Mouse (Mus musculus): ENCODE results near the gene 4933411K16Rik. TPM values are rescaled to one million over a fixed set of nuclear protein-coding genes. Genes with fewer than 3 reads are reported as not detected.

4933411K16Rik gene
- total RNA-seq, 2 experiments from 2014 or later: not detected

DNA sequence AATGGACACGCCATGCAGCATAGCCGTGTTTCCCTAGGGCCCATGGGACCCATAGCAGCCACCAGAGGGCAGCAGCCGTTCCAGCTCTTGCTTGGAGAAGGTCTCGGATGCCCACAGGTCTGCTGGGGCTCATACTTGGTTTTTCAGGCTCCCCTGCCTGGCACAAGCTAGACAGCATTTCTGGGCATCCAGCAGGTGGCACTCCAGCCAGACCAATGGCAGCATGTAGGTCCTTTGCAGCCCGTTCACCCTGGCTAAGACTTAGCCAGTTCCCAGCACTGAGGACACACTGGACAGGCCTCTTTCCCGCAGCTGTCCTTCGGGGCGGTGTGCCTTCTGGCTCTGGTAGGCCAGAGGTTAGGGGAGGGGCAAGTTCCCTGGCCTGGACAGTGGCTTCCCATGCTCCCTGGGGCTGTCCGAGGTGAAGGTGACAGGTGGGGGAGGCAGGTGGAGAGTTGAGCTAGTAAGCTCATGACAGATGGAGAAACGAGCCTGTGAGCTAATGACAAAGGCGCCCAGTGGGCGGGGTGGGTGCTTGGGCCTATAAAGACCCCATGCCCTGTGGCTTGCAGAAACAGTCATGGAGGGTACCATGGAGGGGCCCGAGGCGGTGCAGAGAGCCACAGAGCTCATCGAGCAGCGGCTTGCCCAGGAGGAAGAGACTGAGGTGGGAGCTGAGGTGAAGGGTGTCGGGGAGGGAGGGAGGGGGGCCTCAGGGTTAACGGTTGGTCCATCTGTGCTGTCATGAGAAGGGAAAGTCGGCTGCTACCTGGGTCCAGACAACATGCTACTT, 16.4 kb upstream of the 4933411K16Rik start, which contains the start of gene Ankrd2:
TSS of gene Ankrd2 (plus strand) at position 545 of the 793 bp plus-strand sequence.
- peak; percentile 89 for ATAC-seq (ENCODE audit: poor library complexity, severe bottlenecking)

DNA sequence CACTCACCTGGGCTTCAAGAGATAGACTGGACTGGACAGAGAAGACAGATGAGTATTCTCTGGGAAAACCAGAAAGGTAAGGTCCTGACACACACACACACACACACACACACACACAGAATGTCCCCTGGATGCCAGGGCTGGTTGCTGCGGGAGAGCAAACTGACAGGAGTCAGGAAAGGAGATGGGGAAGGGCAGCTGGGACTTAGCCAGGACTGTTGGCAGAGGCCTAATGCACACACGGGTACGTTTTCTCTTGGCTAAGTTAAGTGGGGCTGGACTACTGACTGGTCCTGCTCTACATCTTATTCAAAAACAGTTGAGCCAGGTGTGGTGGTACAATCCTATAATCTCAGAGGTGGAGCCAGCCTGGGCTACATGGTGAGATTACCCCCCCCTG, 15.7 kb upstream of the 4933411K16Rik start:
- no peak for ATAC-seq (ENCODE audit: poor library complexity, severe bottlenecking)

DNA sequence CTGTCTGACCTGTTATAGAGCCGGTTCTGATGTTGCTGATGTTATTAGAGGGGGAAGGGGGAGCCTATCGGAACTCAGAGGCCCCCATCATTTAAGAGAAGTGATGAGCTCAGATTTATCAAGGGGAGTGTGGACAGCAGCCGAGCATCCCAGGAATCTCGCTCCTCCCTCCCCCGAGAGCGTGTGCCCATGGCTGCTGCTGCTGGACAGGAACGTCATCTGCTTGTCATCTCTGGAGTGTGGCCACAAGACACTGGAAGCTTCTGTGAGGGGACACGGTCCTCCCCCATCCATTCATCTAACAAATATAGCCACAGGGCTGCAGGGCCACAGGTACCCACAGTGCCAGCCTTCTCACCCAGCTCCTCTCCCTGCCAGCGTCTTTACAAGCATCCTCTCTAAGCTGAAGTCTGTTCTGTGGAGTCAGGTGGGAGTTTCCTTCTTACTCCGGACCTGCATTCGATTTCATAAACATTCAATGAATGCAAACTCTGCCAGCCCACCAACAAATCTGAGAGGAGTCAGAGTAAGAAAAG, 14.8 kb upstream of the 4933411K16Rik start:
- ATAC-seq (ENCODE audit: poor library complexity, severe bottlenecking): no peak

DNA sequence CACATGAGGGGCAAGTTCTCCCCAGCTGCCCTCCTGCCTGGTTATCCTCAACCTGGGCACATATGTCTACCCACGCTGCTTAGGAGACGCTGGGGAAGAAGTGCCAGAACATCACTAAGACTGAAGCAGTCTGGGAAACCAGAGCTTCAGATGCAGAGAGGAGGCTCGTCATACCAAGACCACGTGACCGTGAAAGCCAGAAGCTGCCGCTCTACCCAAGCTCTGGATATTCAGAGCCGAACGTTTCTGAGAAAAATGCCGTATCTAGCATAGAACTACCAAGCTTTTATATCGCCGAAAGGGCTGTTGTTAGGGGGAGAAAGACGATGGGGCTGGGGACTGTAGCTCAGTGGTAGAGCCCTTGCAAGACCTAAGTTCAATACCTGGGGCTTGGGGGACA, 13.7 kb upstream of the 4933411K16Rik start:
- ATAC-seq (ENCODE audit: poor library complexity, severe bottlenecking): no peak

DNA sequence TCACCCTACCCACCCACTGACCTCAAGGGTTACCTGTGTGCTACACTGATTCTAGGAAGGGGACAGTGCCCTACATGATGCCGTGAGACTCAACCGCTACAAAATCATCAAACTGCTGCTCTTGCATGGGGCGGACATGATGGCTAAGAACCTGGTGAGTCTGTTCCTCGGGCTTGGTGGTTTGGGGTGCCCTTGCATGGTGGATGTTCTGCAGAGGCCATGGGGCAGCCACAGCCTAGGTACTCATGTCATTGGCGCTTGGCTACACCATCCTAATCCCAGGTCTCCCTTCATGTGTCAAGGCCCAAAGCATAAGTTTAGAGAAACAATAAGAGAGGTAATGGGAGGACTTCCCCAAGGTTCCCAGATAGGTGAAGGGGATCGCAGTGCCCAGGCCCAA, 8.1 kb upstream of the 4933411K16Rik start:
- ATAC-seq (ENCODE audit: poor library complexity, severe bottlenecking): no peak

DNA sequence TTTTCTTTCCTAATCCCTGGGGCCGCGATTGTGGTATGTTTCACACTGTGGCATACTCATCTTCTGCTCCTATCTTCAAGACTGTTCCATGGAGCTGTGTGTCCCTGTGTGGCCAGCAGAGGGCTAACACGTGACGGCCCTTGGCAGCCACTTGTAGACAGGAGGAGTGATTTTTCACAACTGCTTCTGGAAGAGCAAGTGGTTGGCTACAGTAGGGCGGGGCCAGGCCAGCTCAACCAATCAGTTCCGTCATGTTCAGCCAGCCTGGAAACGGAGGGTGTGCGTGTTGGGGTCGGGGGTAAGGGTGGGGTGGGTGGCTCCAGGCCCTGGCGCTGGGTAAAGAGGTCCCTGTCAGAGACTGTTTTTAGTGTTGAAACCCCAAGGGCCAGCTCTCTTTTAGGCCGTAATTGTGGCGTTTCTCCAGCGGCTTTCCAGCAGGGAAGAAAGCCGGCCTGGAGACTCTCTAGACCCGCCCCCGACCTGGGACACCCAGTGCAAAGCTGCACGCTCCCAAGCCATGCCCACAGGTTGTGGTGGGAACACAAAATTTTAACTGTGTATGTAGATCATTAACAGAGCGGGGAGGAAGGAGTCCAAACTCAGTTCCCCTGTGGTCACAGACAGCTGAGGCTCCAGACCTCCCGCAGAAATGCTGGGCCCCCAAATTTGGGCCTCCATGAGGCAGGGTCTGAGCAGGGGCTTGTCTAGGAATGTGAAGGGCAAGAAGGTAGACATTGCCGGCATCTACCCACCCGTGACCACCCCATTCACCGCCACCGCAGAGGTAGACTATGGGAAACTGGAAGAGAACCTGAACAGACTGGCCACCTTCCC, 6.6 kb upstream of the 4933411K16Rik start, which contains the start of gene Hoga1:
TSS of gene Hoga1 (plus strand) at position 342 of the 834 bp plus-strand sequence.
- peak; percentile 93 for ATAC-seq (ENCODE audit: poor library complexity, severe bottlenecking)

DNA sequence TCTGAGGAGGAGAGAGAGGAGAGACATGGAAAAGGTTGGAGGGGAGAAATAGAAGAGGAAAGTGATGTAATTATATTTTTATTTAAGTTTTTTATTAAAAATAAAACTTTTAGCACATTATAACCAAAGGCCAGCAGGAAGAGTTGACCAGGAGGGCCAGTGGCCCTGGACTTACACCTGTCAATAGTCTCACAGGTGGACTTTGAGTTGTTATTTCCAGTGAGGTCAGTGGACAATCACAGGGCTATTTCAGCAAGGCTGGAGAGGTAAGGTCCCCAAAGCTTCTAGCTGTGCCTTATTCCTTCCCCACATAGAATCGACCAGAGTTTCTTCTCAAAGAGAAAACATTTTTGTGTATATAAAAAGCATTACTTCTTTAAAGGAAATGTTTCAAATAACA, 1.8 kb upstream of the 4933411K16Rik start:
- ATAC-seq (ENCODE audit: poor library complexity, severe bottlenecking): no peak

DNA sequence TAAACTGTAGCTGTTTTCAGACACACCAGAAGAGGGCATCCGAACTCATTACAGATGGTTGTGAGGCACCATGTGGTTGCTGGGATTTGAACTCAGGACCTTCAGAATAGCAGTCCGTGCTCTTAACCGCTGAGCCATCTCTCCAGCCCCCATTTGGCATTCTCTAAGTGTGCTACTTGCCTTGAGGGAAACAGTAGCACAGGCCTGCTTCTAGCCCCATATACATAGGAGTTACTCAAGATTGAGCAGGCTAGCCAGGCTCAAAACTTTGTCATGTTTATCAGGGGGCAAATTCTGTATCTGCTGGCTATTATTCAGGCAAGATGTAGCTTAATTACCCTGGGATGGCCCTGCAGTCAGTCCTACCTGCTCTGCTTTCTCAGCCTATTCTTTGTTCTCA, 697 bp upstream of the 4933411K16Rik start:
- no peak for ATAC-seq (ENCODE audit: poor library complexity, severe bottlenecking)

DNA sequence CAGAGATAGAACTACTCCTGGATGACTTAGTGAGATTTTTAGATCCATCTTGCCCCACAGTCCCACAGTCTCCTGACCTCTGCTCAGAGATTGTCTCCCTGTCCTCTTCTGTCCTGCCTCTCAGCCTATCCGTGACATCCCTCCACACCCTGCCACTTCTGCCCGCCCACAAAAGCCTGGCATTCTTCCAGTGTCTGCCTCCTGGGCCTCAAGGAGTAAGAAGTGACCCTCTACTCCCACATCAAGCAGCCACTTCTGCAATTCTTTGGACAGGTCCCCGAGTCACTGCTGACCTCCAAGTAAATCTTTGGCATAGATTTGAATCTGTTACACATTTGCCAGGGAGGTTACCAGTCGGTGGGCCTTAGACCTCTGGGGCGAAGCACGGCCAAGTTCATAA, 2.2 kb downstream of the 4933411K16Rik start:
- ATAC-seq (ENCODE audit: poor library complexity, severe bottlenecking): no peak

DNA sequence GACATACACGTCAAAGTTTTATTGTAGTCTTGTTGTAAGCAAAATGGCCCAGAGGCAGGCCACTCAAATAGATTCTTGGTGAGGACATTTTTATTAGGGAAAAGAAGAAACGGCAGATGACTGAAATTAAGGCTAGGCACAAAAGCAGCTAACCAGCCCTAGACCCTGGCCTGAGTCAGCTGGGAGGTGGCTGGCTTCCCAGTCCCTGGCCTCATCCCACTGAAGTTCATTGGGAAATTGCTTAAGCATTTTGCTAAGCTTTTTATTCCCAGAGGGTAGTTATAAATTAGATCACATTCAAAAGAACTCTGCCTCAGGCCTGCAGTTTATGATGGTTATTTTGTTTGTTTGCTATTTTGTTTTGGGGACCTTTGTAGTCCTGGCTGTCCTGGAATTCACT, 3.8 kb downstream of the 4933411K16Rik start:
- ATAC-seq (ENCODE audit: poor library complexity, severe bottlenecking): no peak

DNA sequence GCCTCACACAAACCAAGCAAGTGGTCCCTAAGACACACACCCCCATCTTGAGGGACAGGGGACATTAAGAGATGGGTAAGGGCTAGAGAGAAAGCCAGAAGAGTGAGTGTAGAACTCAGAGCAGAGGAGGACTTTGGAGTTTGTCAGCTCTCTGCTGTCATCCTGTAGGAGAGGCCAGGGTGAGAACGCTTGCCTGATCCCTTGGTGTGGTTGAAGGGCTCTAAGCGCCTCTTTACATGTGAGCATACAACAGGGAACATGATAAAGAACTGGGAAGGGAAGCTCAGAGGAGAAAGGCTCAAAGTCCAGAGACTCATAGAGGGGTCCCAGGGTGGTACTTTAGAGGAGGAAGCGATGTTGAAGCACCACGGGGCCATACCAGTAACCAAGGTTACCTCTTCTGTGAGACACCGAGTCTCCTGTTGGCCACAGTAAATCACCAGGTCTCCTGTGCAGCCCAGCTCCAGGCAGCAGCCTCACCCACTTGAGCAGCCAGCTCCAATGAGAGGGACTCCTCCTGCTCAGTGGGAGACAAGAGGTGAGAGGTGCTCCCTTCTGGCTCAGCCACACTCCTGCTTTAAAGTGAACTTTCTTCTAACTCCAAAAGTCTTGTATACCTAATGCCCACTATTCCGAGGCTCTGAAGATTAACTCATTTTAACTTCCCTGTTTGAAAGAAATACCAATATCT, 4.8 kb downstream of the 4933411K16Rik start:
- ATAC-seq (ENCODE audit: poor library complexity, severe bottlenecking): no peak

DNA sequence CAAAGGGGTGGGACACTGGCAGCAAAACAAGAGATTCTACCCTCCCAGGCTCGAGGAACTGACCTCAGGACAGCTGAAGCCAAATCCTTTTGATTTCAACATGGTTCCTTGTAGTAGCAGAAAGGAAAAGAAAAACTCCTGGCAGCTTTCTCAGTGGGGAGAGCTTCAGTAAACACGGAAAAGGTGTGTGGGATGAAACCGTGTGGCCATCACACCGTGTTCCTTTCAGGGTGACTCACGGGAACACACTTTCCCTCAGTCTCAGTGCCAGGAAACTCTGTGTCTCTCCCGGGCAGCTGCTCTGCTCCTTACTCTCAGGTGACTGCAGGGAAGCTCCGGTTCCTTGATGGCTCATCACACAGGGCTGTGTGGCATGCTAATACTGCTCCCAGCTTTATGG, 6.4 kb downstream of the 4933411K16Rik start:
- ATAC-seq (ENCODE audit: poor library complexity, severe bottlenecking): no peak

DNA sequence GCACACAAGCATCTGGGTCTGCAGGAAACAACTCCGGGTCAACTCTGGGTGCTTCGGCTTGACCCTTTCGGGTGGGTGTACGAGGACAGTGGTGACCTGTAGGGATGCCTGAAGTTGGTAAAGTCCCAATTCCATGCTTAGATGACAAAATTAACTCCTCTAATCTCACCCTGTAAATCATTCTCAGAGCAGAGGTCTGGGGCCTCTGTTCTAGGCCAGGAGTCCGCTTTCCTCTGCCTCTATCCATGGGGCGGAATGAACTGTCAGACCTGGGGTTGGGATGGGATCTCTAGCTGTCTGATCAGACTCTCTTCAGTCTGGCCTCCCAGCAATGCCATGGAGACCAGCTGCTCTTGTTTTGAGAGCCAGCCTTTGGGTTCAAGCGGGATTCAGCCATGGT, 9.4 kb downstream of the 4933411K16Rik start:
- ATAC-seq (ENCODE audit: poor library complexity, severe bottlenecking): no peak

DNA sequence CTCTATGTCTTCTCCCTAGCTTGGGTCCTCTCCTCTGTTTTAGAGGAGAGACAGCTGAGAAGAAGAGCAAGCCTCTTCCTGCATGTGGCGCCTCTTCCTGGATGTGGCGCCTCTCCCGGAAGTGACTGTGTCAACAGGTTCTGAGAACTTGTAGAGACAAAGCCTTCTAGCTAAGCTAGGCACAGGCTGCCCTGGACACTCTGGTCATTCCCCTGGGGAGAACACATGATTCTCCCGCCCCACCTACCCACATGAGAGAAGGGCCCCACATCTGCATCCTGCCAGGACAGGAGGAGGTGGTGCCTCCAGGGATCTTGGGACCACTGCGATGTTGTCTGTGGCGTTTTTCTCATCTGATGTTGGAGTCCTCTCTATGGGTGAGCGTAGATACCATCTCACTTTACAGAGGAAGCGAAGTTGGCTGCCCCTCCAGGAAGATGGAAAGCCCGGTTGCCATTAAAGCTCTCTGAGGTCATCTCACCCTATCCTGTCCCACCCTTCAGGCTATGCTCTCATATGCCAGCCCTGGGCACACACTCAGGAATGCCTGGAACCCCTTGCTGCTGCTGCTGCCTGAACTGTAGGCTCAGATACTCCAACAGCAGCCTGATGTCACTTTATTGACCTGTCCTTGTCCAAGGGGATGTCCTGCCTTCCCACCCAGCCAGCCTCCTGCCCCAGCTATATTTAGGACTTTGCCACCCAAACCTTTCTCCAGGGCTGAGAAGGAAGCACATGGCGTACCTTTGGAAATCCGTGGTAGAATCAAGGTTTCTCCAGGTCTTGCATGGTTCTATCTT, 16.6 kb downstream of the 4933411K16Rik start:
- no peak for ATAC-seq (ENCODE audit: poor library complexity, severe bottlenecking)

DNA sequence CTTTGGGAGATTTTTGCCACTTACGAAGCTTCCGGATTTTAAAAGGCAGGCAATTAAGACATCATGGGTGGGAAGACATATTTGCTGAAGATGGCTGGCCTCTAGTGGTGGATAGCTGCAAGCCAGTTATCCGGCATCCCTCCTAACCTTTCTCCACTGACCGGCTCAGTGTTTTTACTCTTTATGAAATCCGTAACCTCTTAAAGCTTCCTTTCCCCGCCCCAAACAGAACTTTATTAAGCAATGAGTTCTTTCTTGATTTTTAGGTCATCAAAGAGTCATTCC, 17.1 kb downstream of the 4933411K16Rik start:
- ATAC-seq (ENCODE audit: poor library complexity, severe bottlenecking): no peak

DNA sequence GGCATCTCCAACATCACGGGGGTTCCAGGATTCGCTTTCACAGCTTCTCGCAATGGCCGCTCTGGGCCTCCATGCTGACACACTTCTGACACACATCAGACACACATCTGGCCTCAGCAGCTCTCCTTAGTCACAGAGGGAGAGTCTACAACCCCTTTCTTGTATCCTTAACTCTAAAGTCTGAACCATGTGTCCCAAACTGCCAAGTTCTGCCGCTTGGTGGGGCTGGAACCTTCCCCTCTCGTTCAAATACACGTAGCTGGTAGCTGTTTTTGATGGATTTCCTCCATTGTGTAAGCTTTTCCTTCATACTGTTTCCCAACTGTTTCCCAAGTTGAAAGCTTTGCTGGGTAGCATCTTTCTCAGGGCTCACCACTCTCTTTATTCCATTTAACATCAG, 19.2 kb downstream of the 4933411K16Rik start:
- no peak for ATAC-seq (ENCODE audit: poor library complexity, severe bottlenecking)

DNA sequence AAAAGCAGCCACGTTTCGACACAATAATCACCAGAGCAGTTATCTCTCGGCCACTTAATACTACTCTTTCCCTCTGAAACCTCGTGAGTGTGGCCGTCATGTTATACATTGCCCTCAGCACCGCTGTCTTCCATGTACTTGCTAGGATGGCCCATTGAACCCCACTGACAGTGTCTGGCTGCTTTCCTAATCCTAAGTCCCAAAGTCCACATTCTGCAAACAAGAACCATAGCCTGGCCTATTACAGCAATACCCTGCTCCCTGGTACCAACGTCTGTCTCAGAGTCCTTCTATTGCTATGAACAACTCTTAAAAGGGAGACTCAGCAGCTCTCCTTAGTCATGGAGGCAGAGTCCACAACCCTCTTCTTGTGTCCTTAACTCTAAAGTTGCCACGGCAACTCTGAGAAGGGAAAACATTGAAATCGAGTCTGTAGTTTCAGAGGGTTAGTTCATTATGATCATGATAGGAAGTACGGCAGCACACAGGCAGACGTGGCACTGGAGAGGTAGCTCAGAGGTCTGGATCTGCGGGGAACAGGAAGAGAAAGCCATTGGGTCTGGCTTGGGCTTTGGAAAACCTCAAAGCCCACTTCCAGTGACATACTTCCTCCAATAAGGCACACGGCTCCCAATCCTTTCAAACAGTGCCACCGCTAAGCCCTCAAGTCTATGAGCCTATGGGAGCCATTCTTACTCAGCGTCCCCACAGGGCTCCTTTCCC, 20.0 kb downstream of the 4933411K16Rik start:
- ATAC-seq (ENCODE audit: poor library complexity, severe bottlenecking): no peak

DNA sequence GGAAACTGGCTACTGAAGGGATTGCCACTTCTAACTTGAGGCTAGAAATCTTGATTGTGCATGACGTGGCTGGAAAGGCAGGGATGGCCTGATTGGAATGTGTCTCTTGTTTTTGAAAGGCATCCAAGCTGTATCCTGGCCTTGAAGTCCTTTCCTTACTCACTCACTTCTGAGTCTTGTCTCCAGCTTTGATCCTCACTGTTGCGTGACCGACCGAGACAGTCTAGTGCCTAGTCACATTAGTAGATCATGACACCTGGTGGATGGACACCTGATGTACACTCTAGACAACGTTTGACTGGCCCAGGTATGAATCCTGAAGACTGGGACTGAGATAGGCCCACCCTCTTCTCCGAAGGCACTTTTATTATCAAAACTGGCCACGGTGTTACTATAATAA, 20.8 kb downstream of the 4933411K16Rik start:
- ATAC-seq (ENCODE audit: poor library complexity, severe bottlenecking): no peak

DNA sequence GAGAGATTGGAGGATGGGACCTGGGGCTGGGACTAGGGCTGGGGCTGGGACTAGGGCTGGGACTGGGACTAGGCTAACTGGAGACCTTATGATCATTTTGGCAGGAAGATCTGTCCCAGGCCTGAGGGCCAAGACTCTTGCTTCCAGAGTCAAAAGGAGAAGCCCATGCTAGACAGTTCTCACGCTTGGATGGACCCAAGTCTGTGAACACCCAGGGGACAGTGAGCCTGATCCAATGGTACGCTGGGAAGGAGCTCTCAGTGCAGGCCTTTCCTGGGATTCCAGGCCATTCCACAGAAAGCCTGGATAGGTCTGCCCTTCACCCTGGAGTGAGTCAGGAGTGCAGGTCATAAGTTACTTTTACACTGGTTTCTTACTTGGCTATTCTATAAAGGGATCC, 23.0 kb downstream of the 4933411K16Rik start:
- ATAC-seq (ENCODE audit: poor library complexity, severe bottlenecking): no peak

DNA sequence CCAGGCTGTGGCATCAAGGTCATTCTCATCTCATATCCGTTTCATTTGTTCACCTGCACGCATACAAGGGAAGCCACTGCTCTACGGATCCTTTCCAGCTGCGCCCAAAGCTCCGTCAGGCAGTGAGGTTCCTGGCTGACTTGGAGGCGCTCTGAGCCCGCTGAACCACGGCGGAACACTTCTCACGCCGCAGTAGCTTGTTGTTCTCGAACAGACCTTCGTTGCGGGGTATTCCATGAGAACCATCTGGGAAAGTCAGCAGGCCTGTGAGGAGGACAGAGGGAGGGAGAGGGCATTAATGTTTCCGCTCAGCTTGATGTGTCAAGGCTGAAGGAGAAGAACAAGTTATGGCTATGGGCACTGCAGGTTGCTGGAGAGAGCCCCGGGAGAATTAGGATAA, 23.9 kb downstream of the 4933411K16Rik start:
- ATAC-seq (ENCODE audit: poor library complexity, severe bottlenecking): no peak

All from megakaryocyte, adult 5-6 weeks (primary cell).